Mouse (Mus musculus) CD8-positive naive resting alpha-beta T cell, adult 57 days (primary cell): ENCODE measurements around the gene Tas2r110. TPM values are rescaled to one million over a fixed set of nuclear protein-coding genes. Genes with fewer than 3 reads are reported as not detected.

Source experiments
- total RNA-seq: library from RNA; stranded (reverse); gene quantifications from one replicate; pipeline ENCODE4 v1.2.4, GENCODE M21; 2023

Tas2r110 gene
- total RNA-seq = not detected

DNA sequence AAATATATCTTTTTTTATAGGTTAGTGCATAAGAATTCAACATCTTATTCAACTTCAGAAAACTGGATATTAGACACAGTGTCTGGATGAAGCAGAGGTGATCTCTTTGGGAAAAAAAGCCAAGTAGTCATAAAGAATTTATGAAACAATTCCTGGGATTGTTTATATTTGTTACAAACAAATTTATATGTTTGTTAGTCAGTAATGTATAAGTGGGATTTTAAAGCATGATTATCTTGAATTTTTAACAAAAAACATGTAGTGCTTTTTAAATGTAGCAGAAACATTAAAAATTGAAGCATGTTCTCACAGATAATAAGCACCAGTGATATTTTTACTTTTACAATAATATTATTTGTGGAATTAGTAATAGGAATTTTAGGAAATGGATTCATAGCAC lies at the start of gene Tas2r110:
Tas2r110 (plus strand) TSS at position 301 of the 400 bp plus-strand sequence.

DNA sequence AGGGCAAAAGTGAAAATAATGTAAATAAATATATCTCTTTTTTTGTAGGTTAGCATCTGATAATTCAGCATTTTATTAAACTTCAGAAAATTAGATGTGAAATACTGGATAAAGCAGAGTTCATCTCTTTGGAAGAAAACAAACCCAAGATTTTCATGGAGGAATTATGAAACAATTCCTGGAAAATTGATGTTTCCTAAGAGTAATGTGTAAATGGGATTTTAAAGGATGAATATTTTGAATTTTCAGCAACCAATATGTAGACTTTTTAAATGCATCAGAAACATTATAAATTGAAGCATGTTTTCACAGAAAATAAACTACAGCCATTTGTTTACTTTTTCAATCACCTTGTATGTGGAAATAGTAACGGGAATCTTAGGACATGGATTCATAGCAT lies 21.0 kb upstream of the Tas2r110 start, which contains the start of gene Tas2r123:
Tas2r123 (plus strand) TSS at position 301 of the 400 bp plus-strand sequence.

GRCm38 (mm10) chr6:132855138-132855537 lies 12.7 kb upstream of the Tas2r110 start, which contains the start of gene Tas2r116:
TSS of gene Tas2r116 (plus strand) at chr6:132855438.

GRCm38 (mm10) chr6:132892711-132893110 lies 24.9 kb downstream of the Tas2r110 start, which contains the start of gene Tas2r113:
TSS of gene Tas2r113 (plus strand) at chr6:132893011.

DNA sequence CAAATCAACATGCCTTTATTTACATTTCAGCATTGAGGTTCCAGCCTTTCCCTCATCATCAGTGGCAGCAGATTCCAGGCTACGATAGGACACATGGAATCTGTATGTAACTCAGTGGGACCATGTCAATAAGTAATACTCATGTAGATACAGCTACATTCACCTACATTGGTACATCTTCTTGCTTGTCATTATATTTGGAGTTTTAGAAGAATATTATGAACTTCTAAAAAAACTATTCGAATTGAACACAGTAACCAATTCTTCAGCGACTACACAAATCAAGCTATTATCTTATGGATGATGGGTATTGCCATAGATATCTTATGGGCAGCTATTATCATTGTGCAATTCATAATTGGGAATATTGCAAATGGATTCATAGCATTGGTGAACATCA lies 41.5 kb downstream of the Tas2r110 start, which contains the start of gene Tas2r125:
Tas2r125 (plus strand) TSS at position 301 of the 400 bp plus-strand sequence.

Other genes starting within 250 kb of the Tas2r110 start
- not detected for gene A630073D07Rik, start 216.5 kb upstream of the Tas2r110 start, total RNA-seq
- gene Tas2r120, start 211.1 kb upstream of the Tas2r110 start, total RNA-seq = not detected
- not detected for gene Tas2r121, start 167.0 kb upstream of the Tas2r110 start, total RNA-seq
- gene Tas2r122, start 156.1 kb upstream of the Tas2r110 start, total RNA-seq = not detected
- gene Tas2r115, start 130.0 kb upstream of the Tas2r110 start, total RNA-seq = not detected
- gene Tas2r124, start 113.3 kb upstream of the Tas2r110 start, total RNA-seq = not detected
- gene Tas2r102, start 105.9 kb upstream of the Tas2r110 start, total RNA-seq = not detected
- not detected for gene Tas2r136, start 89.8 kb upstream of the Tas2r110 start, total RNA-seq
- gene Tas2r117, start 65.2 kb upstream of the Tas2r110 start, total RNA-seq = not detected
- not detected for gene Tas2r123, start 20.9 kb upstream of the Tas2r110 start, total RNA-seq
- gene Tas2r116, start 12.6 kb upstream of the Tas2r110 start, total RNA-seq = not detected
- gene Tas2r113, start 25.0 kb downstream of the Tas2r110 start, total RNA-seq = not detected
- not detected for gene Tas2r125, start 41.6 kb downstream of the Tas2r110 start, total RNA-seq
- not detected for gene Tas2r129, start 83.1 kb downstream of the Tas2r110 start, total RNA-seq
- gene Tas2r131, start 89.9 kb downstream of the Tas2r110 start, total RNA-seq = not detected
- gene Tas2r109, start 113.0 kb downstream of the Tas2r110 start, total RNA-seq = not detected
- not detected for gene Tas2r103, start 169.1 kb downstream of the Tas2r110 start, total RNA-seq
- not detected for gene Tas2r140, start 187.8 kb downstream of the Tas2r110 start, total RNA-seq
- gene Smim10l1, start 236.9 kb downstream of the Tas2r110 start, total RNA-seq = 19.2 TPM